Mouse (Mus musculus) inflammation-experienced regulatory T-cells (primary cell): Measurements from ENCODE around the gene Rhcg. TPM values are rescaled to one million over a fixed set of nuclear protein-coding genes. Genes with fewer than 3 reads are reported as not detected.

Experiments
- polyA plus RNA-seq, 2 experiments: library from polyadenylated mRNA; unstranded; fragments of 100-300 nt; shearing (Covaris generic); gene quantifications; one replicate each; pipeline ENCODE4 v1.2.1; 2017

The Rhcg gene
- polyA plus RNA-seq, result under 1 TPM in 1 of 2 experiments, not detected in 1; 0.27 TPM

DNA sequence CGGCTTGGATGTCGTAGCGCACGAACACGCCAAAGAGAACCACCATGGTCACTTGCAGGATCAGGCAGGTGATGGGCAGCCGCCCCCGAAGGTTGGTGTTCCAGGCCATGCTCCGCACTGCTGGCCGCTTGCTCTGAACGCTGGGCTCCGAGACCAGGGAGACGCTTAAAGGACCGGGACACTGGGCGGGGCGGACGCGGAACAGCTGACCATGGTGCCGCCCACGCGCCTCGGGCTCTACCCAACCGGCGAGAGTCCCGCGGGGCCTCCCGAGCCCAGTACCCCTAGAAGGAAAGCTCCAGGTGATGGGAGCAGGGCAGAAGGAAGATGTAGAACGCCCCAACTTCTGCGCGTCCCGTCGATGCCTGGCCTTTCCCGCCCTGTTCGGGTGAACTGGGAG lies at the start of gene Rhcg:
Rhcg (minus strand) TSS at position 240 of the 400 bp plus-strand sequence.

DNA sequence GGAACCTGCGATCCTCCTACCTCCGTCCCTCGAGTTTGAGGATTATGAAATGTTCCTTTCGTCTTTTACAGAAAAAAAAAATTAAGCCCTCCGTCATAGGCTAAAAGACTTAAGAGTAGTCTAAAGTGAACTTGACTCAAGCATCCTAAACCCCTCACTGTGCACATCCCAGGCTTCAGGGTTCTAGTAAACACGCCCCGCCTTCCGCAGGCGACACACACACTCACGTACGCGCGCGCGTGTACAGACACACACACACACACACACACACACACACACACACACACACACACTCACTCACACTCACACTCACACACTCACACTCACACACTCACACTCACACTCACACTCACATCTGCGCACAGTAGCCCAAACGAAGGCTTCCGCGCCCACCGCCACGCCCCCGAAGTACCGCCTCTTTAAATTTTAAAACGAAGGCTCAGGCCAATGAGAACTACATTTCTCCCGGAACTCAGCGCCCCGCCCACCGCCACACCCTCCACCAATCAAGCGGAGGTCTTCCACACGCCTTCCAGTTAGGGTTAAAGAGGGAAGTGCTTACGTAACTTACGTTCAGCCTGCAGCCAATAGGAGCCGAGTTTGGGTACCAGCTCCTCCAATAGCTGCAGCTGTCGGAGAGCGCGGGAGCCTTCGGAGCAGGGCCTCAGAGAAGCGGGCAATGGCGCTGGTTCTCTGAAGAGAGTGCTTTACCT lies 42.3 kb upstream of the Rhcg start, which contains the start of gene Ticrr:
Ticrr (plus strand) TSS at position 619 of the 713 bp plus-strand sequence.

Other genes starting within 250 kb of the Rhcg start
- 1 to 10 TPM in 1 of 2 experiments, under 1 TPM in 1; 0.74 to 2.3 TPM for gene Rlbp1, start 230.6 kb downstream of the Rhcg start, polyA plus RNA-seq
- gene Fanci, start 225.7 kb downstream of the Rhcg start, polyA plus RNA-seq, result 1 to 10 TPM; 2.8 to 8.2 TPM
- gene Polg, start 151.3 kb downstream of the Rhcg start, polyA plus RNA-seq, result 100 to 1,000 TPM; 108 to 129 TPM
- gene Ticrr, start 42.5 kb upstream of the Rhcg start, polyA plus RNA-seq, result 1 to 10 TPM; 3.1 to 3.8 TPM
- gene Kif7, start 98.1 kb upstream of the Rhcg start, polyA plus RNA-seq, result 1 to 10 TPM in 1 of 2 experiments, under 1 TPM in 1; 0.98 to 4.4 TPM
- gene Plin1, start 115.2 kb upstream of the Rhcg start, polyA plus RNA-seq, result under 1 TPM; 0.24 to 0.47 TPM
- gene Pex11a, start 125.5 kb upstream of the Rhcg start, polyA plus RNA-seq, result 1 to 10 TPM; 2.6 to 6.5 TPM
- gene Wdr93, start 125.5 kb upstream of the Rhcg start, polyA plus RNA-seq, result under 1 TPM; 0.07 to 0.32 TPM
- gene Mesp1, start 176.1 kb upstream of the Rhcg start, polyA plus RNA-seq, result not detected
- gene Mesp2, start 193.1 kb upstream of the Rhcg start, polyA plus RNA-seq, result 1 to 10 TPM in 1 of 2 experiments, under 1 TPM in 1; 0.29 to 1.7 TPM
- under 1 TPM; 0.16 to 0.92 TPM for gene Anpep, start 243.4 kb upstream of the Rhcg start, polyA plus RNA-seq